Mouse (Mus musculus) skeletal muscle tissue, adult 2 months (tissue): ENCODE measurements around the gene Tubb2b.
"Not testable (repeated sequence)": the region's sequence is repeated elsewhere in the genome, so short reads cannot be mapped to it uniquely, and the experiment has no call there.

Experiments
- DNase-seq: peaks from one replicate; pipeline ENCODE4 v3.0.0-alpha.2; 2012; ENCODE audit warnings: low read depth, low spot score

The Tubb2b gene

GRCm38 (mm10) chr13:34106999-34107398, 23.3 kb downstream of the Tubb2b start:
- no peak for DNase-seq

DNA sequence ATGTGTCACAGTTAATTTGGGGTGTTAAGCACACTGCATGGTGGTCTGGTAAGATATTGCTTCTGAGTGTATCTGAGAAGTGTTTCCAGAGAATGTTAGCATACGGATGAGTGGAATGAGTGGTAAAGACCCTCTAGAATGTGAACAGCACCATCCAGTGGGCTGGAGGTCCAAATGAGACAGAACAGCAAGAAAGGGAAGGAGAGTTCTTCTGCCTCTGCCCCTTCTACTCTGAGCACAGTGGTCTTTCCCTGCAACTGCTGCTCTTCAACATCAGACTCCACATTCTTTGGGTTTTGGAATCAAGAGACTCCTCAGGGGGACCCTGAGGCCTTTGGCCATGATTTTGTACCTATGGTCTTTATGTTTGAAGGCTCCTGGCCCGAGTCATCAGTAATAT, 24.0 kb downstream of the Tubb2b start:
- DNase-seq, result no peak

- no peak for DNase-seq
Measured at GRCm38 (mm10) chr13:34105364-34105763, 24.9 kb downstream of the Tubb2b start.

- no peak for DNase-seq
Measured at GRCm38 (mm10) chr13:34101908-34102307, 28.4 kb downstream of the Tubb2b start.

DNA sequence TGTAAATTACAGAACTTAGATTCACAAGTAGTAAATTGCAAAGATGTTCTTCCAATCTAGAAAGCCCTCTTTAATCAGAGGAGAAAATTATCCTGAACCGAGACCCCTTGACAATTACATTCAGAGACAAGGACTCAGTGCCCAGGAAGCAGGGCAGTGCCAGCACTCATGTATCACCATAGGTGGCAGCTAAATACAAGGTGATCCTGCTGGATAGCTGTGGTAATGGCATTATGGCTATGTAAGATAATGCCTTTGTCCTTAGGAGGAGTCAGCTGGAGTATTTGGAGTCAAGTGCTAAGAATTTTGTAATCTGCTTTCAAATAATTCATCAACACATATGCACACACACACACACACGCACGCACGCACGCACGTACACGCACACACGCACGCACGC, 29.0 kb downstream of the Tubb2b start:
- no peak for DNase-seq

DNA sequence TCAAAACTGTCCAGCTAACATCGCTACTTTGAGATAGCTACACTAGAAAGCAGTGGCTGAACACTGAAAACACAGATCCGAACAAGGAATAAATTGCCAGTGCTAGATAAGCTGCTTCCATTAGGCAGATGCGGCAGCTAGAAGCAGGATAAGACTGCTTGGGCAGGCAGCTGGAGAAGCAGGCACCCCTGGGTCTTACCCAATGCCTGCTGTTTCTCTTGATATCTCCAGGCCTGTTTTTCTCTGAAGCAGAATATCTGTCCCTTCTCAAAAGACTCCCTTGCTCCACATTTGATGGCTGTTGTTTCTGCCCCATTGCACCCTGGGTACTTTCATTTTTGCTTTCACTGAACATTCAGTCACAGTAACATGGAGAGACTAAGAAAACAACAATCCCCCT, 29.5 kb downstream of the Tubb2b start:
- DNase-seq, result no peak

- DNase-seq, result no peak
Measured at GRCm38 (mm10) chr13:34097086-34097485, 33.2 kb downstream of the Tubb2b start.

DNA sequence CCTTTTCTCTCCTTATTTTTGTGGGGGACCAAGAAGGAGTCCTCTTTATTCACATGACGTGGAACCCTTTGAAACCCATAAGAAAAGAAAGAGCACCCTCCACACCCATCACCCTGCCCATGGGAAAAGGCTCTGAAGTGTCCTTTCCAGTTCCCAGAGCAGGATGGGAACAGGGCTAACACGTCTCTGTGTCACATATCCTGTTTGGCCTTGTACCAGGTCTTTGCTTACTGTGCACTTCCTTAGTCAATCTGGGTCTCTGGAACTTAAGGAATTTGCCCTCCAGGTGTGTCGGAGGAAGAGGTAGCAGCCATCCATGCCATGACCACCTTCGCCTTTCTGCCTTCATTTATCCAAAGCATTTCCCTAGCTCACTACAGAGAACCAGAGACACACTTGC, 33.8 kb downstream of the Tubb2b start:
- no peak for DNase-seq

- no peak for DNase-seq
Measured at GRCm38 (mm10) chr13:34095542-34096435, 34.5 kb downstream of the Tubb2b start.

- DNase-seq, result no peak
Measured at GRCm38 (mm10) chr13:34089358-34089757, 40.9 kb downstream of the Tubb2b start.

DNA sequence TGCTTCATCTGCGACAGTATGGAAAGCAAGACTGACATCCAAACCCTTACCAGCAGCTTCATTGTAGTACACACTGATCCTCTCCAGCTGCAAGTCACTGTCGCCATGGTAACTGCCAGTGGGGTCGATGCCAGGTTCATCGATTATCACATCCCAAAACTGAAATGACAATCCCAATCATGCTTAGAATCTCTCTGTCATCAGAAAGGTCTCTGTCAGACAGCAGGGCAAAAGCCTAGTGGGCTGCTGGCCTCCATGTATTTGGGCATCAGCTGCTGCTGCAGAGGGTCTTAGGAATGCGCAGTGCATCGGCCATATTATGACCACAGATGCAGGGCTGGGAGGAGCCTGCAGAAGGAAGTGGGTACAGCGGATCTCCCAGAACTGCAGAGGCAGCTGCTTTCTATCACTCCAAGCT, 41.4 kb downstream of the Tubb2b start:
- DNase-seq, result no peak

GRCm38 (mm10) chr13:34088201-34088649, 42.0 kb downstream of the Tubb2b start:
- DNase-seq, result not testable (repeated sequence)

- no peak for DNase-seq
Measured at GRCm38 (mm10) chr13:34087052-34087812, 43.0 kb downstream of the Tubb2b start.

GRCm38 (mm10) chr13:34084026-34084750, 46.1 kb downstream of the Tubb2b start:
- DNase-seq, result peak; percentile 76

DNA sequence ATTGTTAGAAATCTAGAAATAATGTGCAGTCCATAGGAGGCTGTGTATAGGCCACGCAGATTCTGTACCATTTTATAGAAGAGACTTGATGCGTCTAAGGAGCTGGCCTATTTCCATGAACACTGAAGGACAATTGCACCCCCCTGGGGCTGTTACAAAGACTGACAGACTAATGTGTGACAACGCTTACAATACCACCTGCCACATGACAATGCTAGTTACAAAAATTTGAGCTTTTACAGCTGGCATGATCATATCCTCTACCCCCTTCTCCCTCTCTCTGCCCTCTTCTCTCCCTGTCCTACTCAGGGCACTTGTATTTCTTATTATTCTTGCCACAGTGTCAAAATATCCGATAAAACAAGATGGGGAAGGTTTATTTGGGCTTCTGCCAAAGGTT, 48.3 kb downstream of the Tubb2b start:
- no peak for DNase-seq

GRCm38 (mm10) chr13:34079801-34080200, 50.5 kb downstream of the Tubb2b start:
- DNase-seq, result no peak

- DNase-seq, result no peak
Measured at GRCm38 (mm10) chr13:34078500-34079280, 51.6 kb downstream of the Tubb2b start.

DNA sequence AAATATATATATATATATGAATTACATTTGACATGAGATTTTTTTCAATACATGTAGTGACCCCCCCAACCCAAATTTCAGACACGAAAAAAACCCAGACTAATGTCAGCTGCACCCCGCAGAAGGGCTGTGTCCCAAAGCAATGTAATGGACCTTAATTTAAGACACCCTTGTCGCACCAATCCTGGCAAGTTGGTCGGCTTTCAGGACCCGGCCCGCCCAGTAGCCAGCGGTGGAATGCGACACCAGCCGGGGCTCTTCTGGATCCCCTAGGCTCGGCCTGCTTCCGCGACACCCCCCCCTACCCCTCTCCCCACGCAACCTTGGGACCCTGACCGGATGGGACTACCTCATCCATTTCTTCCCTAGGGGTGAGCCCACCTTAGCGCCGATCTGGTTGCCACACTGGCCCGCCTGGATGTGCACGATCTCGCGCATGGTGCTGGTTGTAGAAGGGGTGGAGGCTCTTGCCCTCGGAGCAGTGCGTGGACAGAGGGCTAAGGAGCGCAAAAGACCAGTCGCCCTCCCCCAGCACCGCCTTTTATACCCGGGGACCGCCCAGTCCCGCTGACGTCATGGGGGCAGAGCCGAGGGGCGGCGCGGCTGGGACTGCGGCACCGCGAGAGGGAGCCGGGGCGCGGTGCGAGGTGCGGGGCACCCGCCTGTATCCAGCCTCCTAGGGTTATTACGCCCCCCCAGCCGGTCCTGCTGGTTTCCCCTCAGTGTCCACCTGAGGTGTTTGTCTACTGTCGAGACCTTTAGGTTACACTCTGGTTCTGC, 52.6 kb downstream of the Tubb2b start, which contains the start of gene Tubb2a:
Gene Tubb2a (minus strand): TSS at position 516 of the 780 bp plus-strand sequence.
- peak; percentile 90 for DNase-seq
